Mouse (Mus musculus): Measurements from ENCODE around the gene Hspb8.
"Not testable (repeated sequence)": the region's sequence is repeated elsewhere in the genome, so short reads cannot be mapped to it uniquely, and the experiment has no call there.

The Hspb8 gene

DNA sequence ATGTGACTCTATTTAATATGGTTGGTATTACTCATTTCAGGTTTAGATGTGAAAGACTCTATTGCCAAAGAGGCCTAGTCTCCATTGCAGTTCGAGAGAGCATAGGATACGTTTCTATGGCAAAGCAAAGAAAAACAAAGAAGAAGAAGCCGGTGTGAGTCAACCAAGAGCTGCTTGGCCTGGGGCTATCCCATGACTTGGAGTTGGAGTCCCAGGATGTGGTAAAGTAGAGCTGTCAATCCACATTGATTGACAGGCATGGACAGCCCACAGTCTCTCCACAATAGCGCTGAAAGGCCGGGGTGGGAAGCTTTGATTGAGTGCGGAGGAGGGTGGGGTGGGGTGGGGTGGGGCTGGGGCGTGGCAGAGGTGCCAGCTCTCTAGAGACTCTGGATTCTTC, 10.2 kb upstream of the Hspb8 start:
- no peak for DNase-seq (ENCODE audit: low spot score)

- DNase-seq (ENCODE audit: low spot score), result no peak
Observed at GRCm38 (mm10) chr5:116426701-116427100, 4.0 kb upstream of the Hspb8 start.

DNA sequence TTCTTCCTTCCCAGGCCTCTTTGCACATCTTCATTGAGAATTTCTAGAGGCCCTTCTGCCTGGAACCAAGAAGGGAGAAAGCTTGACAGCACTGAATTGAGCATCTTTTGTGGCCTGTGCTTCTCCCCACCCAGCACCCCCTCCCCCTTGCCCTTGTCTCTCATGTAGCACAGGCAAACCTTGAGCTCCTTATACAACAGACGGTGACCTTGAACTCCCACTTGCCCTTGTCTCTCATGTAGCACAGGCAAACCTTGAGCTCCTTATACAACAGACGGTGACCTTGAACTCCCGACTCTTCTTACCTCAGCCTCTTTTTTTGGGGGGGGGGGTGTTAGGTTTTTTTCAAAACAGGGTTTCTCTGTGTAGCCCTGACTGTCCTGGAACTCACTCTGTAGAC, 3.0 kb upstream of the Hspb8 start:
- not testable (repeated sequence) for DNase-seq (ENCODE audit: low spot score)

GRCm38 (mm10) chr5:116425273-116425672, 2.6 kb upstream of the Hspb8 start:
- DNase-seq (ENCODE audit: low spot score), result no peak

GRCm38 (mm10) chr5:116423746-116424145, 1.1 kb upstream of the Hspb8 start:
- DNase-seq (ENCODE audit: low spot score), result no peak

- DNase-seq (ENCODE audit: low spot score), result no peak
Observed at GRCm38 (mm10) chr5:116421791-116422481, 728 bp downstream of the Hspb8 start.

DNA sequence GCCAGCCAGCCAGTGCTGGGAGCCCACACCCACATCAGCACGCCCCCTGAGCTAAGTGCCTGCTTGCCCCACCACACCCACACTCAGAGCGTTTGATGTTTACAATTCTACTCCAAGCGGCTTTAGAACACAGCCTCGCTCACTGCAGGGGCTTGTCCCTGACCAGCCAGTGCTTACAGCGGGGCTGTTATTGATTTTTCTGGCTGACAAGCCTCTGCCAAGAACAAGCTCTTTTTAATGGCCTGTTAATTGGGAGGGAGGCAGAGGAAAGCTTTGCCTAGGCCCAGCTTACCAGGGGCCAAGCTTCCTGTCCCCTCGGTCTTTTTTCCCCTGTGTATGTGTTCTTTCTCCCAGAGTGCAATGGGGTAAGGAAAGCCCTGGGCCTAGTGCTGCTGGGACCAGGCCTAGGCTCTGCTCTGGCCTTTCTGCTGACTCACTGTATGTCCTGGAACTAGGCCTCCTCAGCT, 1.9 kb downstream of the Hspb8 start:
- no peak for DNase-seq (ENCODE audit: low spot score)

DNA sequence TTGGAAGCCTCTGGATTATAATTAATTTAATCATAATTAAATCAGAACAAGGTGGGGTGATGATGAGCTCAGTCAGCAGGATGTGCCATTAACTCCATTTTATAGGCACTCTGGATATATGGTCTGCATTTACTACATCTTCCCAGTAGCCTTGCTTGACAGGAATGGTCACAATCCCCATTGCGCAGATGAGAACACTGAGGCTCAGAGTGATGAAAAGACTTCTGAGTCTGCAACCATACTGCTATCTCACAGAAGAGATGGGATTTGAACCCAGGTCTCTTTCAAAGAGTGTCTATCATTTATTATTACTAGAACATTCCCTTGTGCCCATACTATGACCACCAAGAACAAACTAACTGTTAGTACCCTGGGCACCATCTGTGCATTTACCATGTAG, 2.5 kb downstream of the Hspb8 start:
- no peak for DNase-seq (ENCODE audit: low spot score)

- no peak for DNase-seq (ENCODE audit: low spot score)
Observed at GRCm38 (mm10) chr5:116419322-116420045, 3.2 kb downstream of the Hspb8 start.

- no peak for DNase-seq (ENCODE audit: low spot score)
Observed at GRCm38 (mm10) chr5:116416208-116416607, 6.5 kb downstream of the Hspb8 start.

DNA sequence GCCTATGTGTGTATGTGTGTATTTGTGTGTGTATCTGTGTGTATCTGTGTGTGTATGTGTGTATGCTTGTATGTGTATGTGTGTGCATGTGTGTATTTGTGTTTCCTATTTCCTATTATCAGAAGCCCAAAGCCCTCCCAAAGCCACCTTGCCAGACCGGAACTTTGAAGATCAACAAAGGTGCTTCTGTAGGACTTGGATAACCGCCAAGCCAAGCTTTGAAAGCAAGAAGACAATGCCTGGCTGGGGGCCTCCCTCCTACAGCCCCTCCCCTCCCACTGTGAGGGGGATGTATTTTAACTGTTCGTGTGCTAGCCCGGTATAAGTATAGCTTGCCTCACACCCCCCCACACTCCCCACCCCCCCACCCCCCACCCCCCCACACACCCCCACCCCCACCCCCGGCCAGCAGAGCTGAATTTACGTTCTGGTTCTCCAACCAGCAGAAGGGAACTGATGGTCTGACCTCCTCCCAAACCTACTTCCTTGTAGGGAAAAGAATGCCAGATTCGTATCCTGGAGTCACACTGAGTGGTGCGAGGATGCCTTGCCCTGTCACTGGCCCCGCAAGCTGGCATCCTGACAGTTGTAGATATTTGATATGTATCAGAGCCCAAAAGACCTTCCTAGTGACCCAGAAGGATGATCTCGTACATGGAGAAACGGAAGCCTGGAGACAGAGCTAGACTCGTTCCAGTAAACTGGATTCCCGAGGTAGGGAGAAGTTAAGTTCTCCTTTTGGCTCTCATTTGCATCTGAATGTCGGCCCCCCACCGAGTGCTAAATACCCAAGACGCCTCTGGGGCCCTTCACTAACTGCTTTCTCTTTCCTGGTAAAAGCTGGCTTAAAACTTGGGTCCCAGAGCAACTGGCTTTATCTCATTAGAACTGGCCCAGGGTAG, 12.7 kb downstream of the Hspb8 start:
- DNase-seq (ENCODE audit: low spot score), result no peak

- DNase-seq (ENCODE audit: low spot score), result no peak
Observed at GRCm38 (mm10) chr5:116408965-116409364, 13.7 kb downstream of the Hspb8 start.

- peak; percentile 36 for DNase-seq (ENCODE audit: low spot score)
Observed at GRCm38 (mm10) chr5:116407936-116408335, 14.7 kb downstream of the Hspb8 start.

GRCm38 (mm10) chr5:116407321-116407720, 15.3 kb downstream of the Hspb8 start:
- no peak for DNase-seq (ENCODE audit: low spot score)

DNA sequence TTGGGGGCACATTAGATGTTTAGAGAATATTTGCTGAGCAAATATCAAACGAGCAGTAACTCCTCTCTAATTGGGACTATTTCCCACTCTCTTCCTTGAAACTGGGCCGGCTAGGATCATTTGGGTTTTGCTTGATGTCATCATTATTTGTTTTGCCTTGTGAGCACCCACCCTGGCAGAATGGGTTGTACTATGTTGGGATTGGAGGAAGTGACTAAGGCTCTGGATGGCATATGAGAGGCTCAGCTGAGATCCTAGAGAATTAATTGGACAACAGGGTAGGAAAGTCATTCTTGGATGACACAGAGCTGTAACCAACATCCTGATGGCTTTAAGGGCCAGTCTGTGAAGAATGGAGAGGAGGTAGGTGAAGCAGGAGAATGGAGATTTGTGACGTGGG, 16.2 kb downstream of the Hspb8 start:
- no peak for DNase-seq (ENCODE audit: low spot score)

GRCm38 (mm10) chr5:116405934-116406333, 16.7 kb downstream of the Hspb8 start:
- DNase-seq (ENCODE audit: low spot score), result no peak

GRCm38 (mm10) chr5:116404063-116404462, 18.6 kb downstream of the Hspb8 start:
- DNase-seq (ENCODE audit: low spot score), result no peak

DNA sequence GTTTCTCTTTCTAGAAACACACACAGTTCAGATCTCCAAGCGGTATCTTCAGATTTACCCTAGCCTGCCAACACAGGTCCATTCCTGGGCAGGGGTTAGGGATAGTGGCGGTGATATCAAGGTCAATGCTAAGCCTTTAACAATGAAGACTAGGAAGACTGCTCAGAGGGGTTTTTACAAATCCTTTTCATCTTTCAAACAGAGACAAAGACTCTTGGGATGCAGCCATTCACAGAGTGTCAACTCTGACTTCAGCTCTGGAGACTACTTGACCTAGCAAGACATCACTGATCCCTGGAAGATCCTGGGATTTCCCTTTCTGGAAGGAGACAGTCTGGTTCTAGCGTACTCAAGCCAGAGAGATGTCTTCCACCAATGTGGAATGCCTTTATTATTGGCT, 21.9 kb downstream of the Hspb8 start:
- no peak for DNase-seq (ENCODE audit: low spot score)

DNA sequence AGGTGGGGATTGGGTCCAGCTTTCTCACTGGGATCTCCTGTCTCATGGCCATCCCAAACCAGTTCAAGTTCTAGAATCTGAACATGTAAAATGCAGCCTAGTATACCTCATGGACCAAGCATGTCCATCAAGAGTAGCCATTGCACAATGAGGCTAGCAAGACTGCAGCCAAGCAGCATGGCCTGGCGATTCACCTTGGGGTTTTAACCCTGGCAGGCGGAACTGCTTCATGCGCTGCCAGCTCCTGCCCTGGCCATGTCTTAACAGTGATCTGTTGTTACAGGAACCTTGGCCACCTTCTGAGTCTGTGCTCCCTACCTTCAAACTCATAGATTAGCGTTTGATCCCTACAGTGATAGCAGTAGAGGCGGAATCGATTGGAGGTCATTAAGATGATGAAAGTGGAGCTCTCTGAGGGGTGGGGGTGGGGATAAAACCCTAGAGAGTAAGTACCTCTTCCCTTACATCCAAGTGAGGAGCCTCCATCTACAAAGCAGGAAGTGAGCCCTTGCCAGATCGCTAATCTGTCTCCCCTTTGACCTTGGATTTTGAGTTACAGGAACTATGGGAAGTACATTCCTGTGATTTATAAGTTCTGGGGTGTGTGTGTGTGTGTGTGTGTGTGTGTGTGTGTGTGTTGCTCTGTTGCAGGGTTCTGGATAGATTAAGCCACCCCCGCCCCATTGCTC, 22.5 kb downstream of the Hspb8 start:
- no peak for DNase-seq (ENCODE audit: low spot score)

- no peak for DNase-seq (ENCODE audit: low spot score)
Observed at GRCm38 (mm10) chr5:116396104-116396503, 26.6 kb downstream of the Hspb8 start.

DNA sequence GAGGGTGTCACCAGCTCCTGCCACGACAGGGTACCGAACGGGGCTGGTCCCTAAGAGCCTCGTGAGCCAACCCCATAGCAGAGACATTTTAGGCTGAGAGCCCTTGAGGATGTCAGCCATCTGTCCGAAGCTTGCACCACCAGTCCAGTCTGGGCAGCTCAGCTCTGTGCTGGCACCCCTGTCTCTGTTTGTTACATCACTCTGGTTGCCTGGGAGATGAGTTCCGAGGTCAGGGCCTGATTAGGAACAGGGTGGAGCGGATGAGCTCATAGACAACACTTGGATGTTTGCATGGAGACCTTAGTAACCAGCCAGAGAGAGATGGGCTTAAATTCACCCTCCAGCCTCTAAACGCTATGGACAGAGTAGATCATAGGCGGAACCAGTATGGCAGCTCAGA, 30.1 kb downstream of the Hspb8 start:
- no peak for DNase-seq (ENCODE audit: low spot score)

Measured in testis, postnatal 14 days (tissue).